Mouse (Mus musculus) Muller cell, postnatal 12 days (primary cell): Measurements from ENCODE around the gene Sorbs1.

Experiments used
- DNase-seq: peaks from one replicate; pipeline ENCODE4 v3.0.0-alpha.2; 2015; ENCODE audit errors: inconsistent ontology term

Sorbs1 gene

DNA sequence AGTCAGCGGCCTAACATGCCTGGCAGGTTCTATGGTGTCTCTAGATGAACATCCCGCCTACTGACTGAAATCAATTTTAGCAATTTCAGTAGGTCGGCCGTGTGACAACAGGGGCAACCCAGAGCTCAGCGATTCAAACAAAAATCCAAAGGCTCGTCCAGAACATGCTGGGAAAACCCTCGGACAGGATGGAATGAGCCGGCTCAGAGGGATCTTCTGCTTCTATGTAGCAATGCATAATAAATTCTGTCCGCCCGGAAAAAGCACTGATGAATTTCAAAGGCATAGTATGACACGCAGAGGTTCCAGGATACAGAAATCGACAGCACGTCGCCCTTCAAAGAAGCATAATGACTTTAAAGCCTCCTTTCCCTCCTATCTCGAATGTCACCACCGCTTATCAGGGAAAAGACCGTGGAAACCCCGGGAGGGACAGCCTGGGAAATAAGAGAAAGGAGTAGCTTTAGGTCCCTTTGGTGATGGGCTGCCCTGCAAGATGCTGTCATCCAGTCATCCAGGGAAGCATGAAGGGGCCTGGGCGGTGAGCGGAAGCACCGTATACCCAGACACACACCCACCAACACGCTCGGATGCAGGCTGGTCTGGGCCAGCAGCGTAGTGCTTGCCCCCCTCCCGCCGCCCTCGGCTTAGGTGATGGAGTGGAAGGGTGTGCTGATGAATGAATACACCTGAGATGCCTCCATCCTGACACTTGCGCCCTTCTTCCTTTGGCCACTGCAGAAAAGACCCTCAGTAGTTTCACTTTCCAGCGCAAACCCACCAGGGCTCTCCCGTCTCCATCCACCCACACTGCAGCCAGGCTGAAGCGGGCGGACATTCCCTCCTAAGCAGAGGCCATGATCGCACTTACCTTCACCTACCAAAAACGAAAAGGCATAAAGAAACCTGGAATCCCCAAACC lies 818 bp downstream of the Sorbs1 start:
- peak; percentile 50 for DNase-seq

GRCm38 (mm10) chr19:40511679-40512309 lies 1.8 kb downstream of the Sorbs1 start:
- DNase-seq, result no peak

GRCm38 (mm10) chr19:40511100-40511439 lies 2.5 kb downstream of the Sorbs1 start:
- DNase-seq, result no peak

- DNase-seq, result no peak
These were observed 3.0 kb downstream of the Sorbs1 start for GRCm38 (mm10) chr19:40510387-40511099.

DNA sequence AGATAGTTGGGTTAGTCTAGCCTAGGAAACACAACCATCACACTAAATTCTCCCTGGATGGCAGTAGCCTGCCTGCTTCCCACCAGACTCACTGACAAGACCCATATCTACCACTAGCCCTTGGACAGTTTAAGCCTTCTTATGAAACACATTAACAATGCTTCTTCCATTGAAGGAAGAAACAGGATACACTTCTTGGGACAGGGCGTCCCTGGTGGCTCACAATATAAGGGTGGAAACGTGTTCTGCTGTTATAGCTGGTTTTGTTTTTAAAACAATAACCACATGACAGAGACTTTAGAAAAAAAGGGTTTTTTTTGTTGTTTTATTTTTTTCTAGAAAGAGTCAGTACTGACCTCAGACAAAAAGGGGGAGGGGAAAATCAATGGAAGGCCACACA lies 4.3 kb downstream of the Sorbs1 start:
- DNase-seq, result no peak

GRCm38 (mm10) chr19:40508851-40509250 lies 4.7 kb downstream of the Sorbs1 start:
- DNase-seq, result no peak

GRCm38 (mm10) chr19:40506965-40507364 lies 6.6 kb downstream of the Sorbs1 start:
- peak; percentile 56 for DNase-seq

DNA sequence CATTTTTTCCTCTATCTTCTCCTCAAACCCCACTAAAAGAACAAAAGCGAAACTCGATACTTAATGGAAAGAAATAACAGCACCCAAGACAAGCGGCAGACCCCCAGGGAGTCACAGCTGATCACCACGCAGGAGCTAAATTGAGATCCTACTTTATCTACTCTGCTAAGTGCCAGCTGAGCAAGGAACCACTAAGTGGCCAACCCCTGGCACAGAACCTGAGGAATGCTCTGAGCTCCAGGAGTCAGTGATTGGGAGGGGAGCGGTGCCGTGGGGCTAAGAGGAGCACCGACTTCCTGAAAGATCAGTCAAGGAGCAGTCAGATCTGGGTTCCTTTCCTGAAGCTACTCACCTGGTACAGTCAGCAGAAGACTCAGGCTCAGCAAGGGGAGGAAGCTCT lies 9.2 kb downstream of the Sorbs1 start:
- no peak for DNase-seq

- DNase-seq, result no peak
These were observed 13.4 kb downstream of the Sorbs1 start for GRCm38 (mm10) chr19:40499940-40500737.

DNA sequence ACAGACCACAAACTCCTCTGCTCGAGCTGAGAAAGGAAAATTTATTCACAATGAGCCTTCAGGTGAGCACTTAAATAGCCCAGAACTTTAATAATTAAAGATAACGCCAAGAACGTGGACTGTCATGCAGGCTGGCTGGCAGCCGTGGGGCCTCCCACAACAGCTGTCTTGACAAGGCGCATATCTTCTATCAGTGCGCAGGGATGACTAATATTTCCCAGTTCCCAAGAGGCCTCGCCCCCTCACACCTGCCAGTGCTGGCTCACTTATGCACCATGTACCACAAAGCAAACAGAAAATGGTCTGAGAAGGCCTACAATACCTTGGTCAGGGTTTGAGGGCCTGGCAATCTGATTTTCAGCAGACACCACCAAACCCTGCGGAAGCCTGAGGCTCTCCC lies 14.4 kb downstream of the Sorbs1 start:
- no peak for DNase-seq

- no peak for DNase-seq
These were observed 15.3 kb downstream of the Sorbs1 start for GRCm38 (mm10) chr19:40498162-40498725.

- no peak for DNase-seq
These were observed 16.9 kb downstream of the Sorbs1 start for GRCm38 (mm10) chr19:40496509-40497267.

- DNase-seq, result no peak
These were observed 17.5 kb downstream of the Sorbs1 start for GRCm38 (mm10) chr19:40496071-40496470.

- peak; percentile 71 for DNase-seq
These were observed 20.7 kb downstream of the Sorbs1 start for GRCm38 (mm10) chr19:40492902-40493301.

DNA sequence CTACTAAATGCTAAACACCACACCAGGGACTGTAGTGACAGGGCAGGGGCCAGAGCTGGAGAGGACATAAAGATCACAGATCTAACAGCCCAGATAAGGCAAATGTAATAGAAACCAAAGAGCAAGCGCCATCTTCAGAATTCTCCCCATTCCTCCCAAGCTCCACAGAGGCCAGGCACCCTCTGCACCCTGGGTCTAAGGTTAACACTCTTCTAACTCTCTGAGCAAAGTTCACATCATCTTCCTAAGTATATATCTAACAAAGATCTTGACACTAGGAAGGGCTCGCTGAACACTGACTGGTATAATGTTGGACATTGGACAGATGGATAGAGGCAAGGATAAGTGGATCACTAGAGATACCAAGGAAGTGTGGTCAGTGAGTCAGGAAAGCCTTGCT lies 22.1 kb downstream of the Sorbs1 start:
- no peak for DNase-seq

DNA sequence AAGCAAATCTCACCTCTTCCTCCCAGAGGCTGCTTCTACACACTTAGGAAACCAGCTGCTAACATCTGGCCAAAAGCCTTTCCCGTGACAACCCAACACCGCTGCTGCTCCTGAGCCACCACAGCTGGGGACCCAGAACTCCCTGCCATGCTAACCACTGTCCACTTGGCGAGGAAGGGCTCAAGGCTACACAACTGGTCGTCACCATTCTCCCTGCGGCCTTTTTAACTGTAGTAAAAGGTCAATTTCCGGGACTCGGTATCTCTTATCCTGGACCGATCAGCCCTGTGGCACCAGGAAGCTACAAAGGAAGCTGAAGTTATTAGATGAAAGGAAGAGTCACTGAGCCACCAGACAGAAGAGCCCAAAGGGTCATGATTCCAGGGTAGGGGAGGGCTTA lies 22.8 kb downstream of the Sorbs1 start:
- DNase-seq, result no peak

GRCm38 (mm10) chr19:40489633-40490032 lies 23.9 kb downstream of the Sorbs1 start:
- DNase-seq, result no peak

DNA sequence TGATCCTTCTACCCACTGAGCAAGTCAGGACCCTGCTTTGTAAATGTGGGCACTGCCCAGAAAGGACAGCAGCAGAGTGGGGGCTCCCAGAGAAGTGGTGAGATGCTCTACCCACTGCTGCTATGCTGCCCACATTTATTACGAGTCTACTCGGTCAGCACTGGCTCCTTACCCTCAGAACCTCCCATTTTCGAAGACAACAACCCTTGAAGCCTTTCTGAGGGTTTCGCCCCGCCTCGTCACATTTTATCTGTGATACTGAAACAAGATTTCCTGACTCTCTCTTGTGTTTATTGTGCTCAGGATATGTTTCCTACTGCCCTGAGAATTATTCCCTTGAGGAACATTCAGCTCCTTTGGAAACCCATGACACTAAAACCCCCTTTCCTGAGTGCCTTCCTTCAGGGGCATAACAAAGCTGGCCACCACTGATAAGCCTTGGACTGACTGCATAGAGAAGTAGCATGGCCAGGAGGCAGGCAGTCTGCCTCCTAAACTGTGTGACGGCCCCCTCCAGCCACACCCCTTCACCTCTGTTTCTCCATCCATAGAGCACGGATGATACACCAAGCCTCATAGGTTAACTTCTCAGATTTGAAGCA lies 24.6 kb downstream of the Sorbs1 start:
- DNase-seq, result no peak

GRCm38 (mm10) chr19:40487561-40487960 lies 26.0 kb downstream of the Sorbs1 start:
- DNase-seq, result peak; percentile 58

DNA sequence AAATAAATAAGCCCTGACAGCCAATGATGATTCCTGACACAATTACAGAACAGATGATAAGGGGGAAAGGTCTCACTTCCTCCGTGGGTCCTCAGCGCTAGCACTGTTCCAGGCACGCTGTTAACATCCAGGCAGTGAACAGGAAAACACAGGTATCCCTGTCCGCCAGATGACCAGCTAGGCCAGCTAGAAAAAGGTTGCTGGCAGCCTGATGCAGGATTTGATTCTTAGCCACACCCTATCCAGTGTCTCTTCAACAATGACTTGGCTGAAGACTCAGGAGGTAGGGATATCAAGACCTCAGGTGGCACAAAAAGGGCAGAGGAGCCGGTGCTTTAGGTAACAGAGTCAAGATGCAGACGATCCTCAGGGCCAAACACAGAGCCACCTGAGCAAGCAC lies 32.5 kb downstream of the Sorbs1 start:
- no peak for DNase-seq
